Mouse (Mus musculus) MEL (cell line): Measurements from ENCODE around the gene Prrx2. TPM values are rescaled to one million over a fixed set of nuclear protein-coding genes. Genes with fewer than 3 reads are reported as not detected.

Source experiments
- DNase-seq: peaks from one replicate; pipeline ENCODE4 v3.0.0; 2011; ENCODE audit warnings: low read depth, low spot score
- H3K27ac ChIP-seq: 2 replicates; pipeline ENCODE4 v1.5.1; 2012; ENCODE audit warnings: low read depth, mild to moderate bottlenecking, control low read depth, low read length, moderate library complexity; ENCODE audit not compliant: control insufficient read depth
- H3K27me3 ChIP-seq, 2 experiments: fragments of 150-350 bp in 1 of 2; sonication (generic) in 1 of 2; 2 replicates each; pipeline ENCODE4 v1.6.1; 2012; ENCODE audit warnings: low read length in 2 of 2, mild to moderate bottlenecking in 2 of 2, improper control_type of control experiment in 1 of 2, moderate library complexity in 1 of 2; ENCODE audit not compliant: insufficient read depth in 2 of 2, control insufficient read depth in 1 of 2
- H3K36me3 ChIP-seq, 2 experiments: 2 replicates each; pipeline ENCODE4 v1.6.1; 2012 to 2014; ENCODE audit warnings: low read length in 2 of 2, improper control_type of control experiment in 1 of 2, inconsistent platforms in 1 of 2, mild to moderate bottlenecking in 1 of 2; ENCODE audit not compliant: insufficient read depth in 2 of 2, control insufficient read depth in 1 of 2
- H3K4me1 ChIP-seq, 2 experiments: fragments of 150-350 bp in 1 of 2; sonication (generic) in 1 of 2; 2 replicates each; pipeline ENCODE4 v1.6.1; 2012; ENCODE audit warnings: low read length in 2 of 2, improper control_type of control experiment in 1 of 2, mild to moderate bottlenecking in 1 of 2; ENCODE audit not compliant: insufficient read depth in 2 of 2, control insufficient read depth in 1 of 2
- H3K4me3 ChIP-seq, 2 experiments: fragments of 150-350 bp in 1 of 2; sonication (generic) in 1 of 2; 2 replicates each; pipeline ENCODE4 v1.5.1; 2012; ENCODE audit warnings: low read depth in 2 of 2, low read length in 2 of 2, mild to moderate bottlenecking in 2 of 2, moderate library complexity in 2 of 2, control low read depth in 1 of 2, improper control_type of control experiment in 1 of 2; ENCODE audit not compliant: control insufficient read depth in 1 of 2, insufficient read depth in 1 of 2
- H3K79me2 ChIP-seq: 2 replicates; pipeline ENCODE4 v1.6.1; 2012; ENCODE audit warnings: mild to moderate bottlenecking, low read length, moderate library complexity; ENCODE audit not compliant: control insufficient read depth, poor library complexity, insufficient read depth
- H3K9ac ChIP-seq: 2 replicates; pipeline ENCODE4 v1.6.1; 2012; ENCODE audit warnings: low read depth, mild to moderate bottlenecking, control low read depth, low read length, moderate library complexity; ENCODE audit not compliant: control insufficient read depth, poor library complexity, severe bottlenecking
- H3K9me3 ChIP-seq: fragments of 150-350 bp; sonication (generic); replicated peaks from 2 replicates; pipeline ENCODE4 v1.6.1; 2012; ENCODE audit warnings: mild to moderate bottlenecking, low read length, improper control_type of control experiment, moderate library complexity; ENCODE audit not compliant: insufficient read depth
- CHD1 ChIP-seq: IDR thresholded peaks from 2 replicates; pipeline ENCODE4 v1.6.1; 2012; ENCODE audit warnings: low read depth, mild to moderate bottlenecking, inconsistent platforms, low read length, improper control_type of control experiment
- CTCF ChIP-seq, 3 experiments: IDR thresholded peaks in 2 of 3; conservative IDR thresholded peaks in 1 of 3; 2 replicates each; pipeline ENCODE4 v1.5.1; 2011 to 2012; ENCODE audit warnings: low read length in 3 of 3, low read depth in 2 of 3, mild to moderate bottlenecking in 2 of 3, improper control_type of control experiment in 1 of 3, inconsistent platforms in 1 of 3, mixed read lengths in 1 of 3, moderate library complexity in 1 of 3; ENCODE audit not compliant: control insufficient read depth in 1 of 3, insufficient read depth in 1 of 3, poor library complexity in 1 of 3, severe bottlenecking in 1 of 3
- ELF1 ChIP-seq: IDR thresholded peaks from 2 replicates; pipeline ENCODE4 v1.6.1; 2014; ENCODE audit warnings: low read depth, mild to moderate bottlenecking, inconsistent platforms, low read length, improper control_type of control experiment, moderate library complexity
- ETS1 ChIP-seq: IDR thresholded peaks from 2 replicates; pipeline ENCODE4 v1.6.1; 2012; ENCODE audit warnings: low read depth, mild to moderate bottlenecking, inconsistent platforms, low read length, improper control_type of control experiment, moderate library complexity
- HCFC1 ChIP-seq: IDR thresholded peaks from 2 replicates; pipeline ENCODE4 v1.6.1; 2012; ENCODE audit warnings: low read depth, mild to moderate bottlenecking, inconsistent platforms, low read length, improper control_type of control experiment, moderate library complexity
- MAZ ChIP-seq: IDR thresholded peaks from 2 replicates; pipeline ENCODE4 v1.6.1; 2012; ENCODE audit warnings: low read depth, mild to moderate bottlenecking, inconsistent platforms, low read length, improper control_type of control experiment
- MEF2A ChIP-seq: IDR thresholded peaks from 2 replicates; pipeline ENCODE4 v1.6.1; 2014; ENCODE audit warnings: low read depth, mild to moderate bottlenecking, inconsistent platforms, low read length, improper control_type of control experiment; ENCODE audit not compliant: poor library complexity, insufficient replicate concordance, severe bottlenecking; ENCODE audit errors: extremely low read depth
- RCOR1 ChIP-seq: IDR thresholded peaks from 2 replicates; pipeline ENCODE4 v1.6.1; 2012; ENCODE audit warnings: low read depth, mild to moderate bottlenecking, inconsistent platforms, low read length, improper control_type of control experiment
- SMC3 ChIP-seq: IDR thresholded peaks from 2 replicates; pipeline ENCODE4 v1.6.1; 2011; ENCODE audit warnings: low read depth, low read length, improper control_type of control experiment
- TAL1 ChIP-seq: IDR thresholded peaks from 2 replicates; pipeline ENCODE4 v1.6.1; 2012; ENCODE audit warnings: mild to moderate bottlenecking, inconsistent platforms, low read length, moderate library complexity, mixed read lengths
- ZC3H11A ChIP-seq: IDR thresholded peaks from 2 replicates; pipeline ENCODE4 v1.6.1; 2012; ENCODE audit warnings: low read depth, mild to moderate bottlenecking, inconsistent platforms, low read length, improper control_type of control experiment
- ZMIZ1 ChIP-seq: IDR thresholded peaks from 2 replicates; pipeline ENCODE4 v1.6.1; 2012; ENCODE audit warnings: low read depth, mild to moderate bottlenecking, inconsistent platforms, low read length, improper control_type of control experiment, moderate library complexity
- polyA plus RNA-seq, 2 experiments: library from polyadenylated mRNA; stranded (reverse) in 1 of 2; unstranded in 1 of 2; fragments of >175 nt in 1 of 2; fragments of >200 nt in 1 of 2; gene quantifications; 2 replicates each; pipeline versions ENCODE4 v1.2.1 to v1.2.4; 2012; ENCODE audit warnings: low replicate concordance in 2 of 2, low read depth in 1 of 2; ENCODE audit not compliant: insufficient read length in 2 of 2, insufficient read depth in 1 of 2, missing spikeins in 1 of 2
- total RNA-seq: library from RNA; depleted of rRNA; stranded (reverse); fragments of 300-350 nt; gene quantifications from 2 replicates; pipeline ENCODE4 v1.2.3, GENCODE M21; 2012

The Prrx2 gene
- total and polyA plus RNA-seq, 3 experiments: not detected

DNA sequence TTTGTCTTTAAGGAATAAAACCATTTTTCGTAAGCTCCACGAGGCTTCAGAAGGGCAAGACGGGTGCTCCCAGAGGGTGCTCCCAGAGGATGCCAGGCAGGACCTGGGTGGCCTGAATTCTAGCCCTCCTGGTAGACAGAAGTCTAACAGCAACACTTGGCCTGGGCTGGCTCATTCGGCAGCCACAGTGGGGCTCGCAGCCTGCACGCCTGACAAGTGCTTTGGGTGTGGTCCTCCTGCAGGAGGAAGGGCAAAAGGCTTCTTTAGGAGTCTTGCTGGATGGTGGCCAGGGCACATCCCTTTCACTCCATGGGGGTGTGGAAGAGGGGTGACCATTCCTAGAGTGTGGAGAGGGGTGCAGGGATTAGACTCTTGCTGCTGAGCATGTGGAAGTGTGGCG, 46.4 kb downstream of the Prrx2 start:
- TF ChIP-seq MEF2A (no peak), SMC3 (no peak), ETS1 (no peak), ZMIZ1 (no peak), TAL1 (no peak)
- H3K79me2 ChIP-seq: no peaks in the 10 kb centered on the region
- DNase-seq: no peak
- no peaks in the 10 kb centered on the region for H3K9me3 ChIP-seq
- no peaks in the 10 kb centered on the region for H3K36me3 ChIP-seq
- no peaks in the 10 kb centered on the region for H3K4me1 ChIP-seq
- H3K4me3 ChIP-seq: no peak overlapping the region
- H3K27me3 ChIP-seq: peaks cover 0 to under 1% of the 10 kb centered on the region in 2 experiments; a peak in 1 of 4 replicates
- no peak overlapping the region for H3K9ac ChIP-seq
- H3K27ac ChIP-seq: no peak overlapping the region

DNA sequence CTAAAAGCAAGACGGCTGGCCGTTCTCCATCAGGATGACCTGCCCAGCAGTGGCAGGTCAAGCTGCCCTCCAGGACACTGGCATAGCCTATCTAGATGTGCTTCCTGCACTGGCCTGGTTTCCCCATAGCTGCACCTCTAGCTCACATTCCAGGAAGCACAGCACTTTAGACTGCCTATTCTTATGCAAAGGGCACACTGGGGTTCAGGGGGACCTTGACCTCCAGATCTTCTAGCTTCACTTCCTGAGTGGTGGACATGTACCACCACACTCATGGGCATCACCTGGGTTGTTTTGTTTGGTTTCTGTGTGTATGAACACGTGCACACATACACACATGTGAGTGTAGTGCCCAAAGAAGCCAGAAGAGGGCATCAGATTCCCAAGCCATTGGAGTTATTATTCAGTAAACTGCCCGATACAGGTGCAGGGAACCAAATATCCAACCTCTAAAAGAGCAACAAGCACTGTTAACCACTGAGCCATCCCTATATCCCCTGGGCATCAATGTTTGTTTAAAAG, 50.1 kb downstream of the Prrx2 start:
- Histone ChIP-seq H3K36me3 (no peaks in the 10 kb centered on the region), H3K4me3 (no peak overlapping the region), H3K9me3 (no peaks in the 10 kb centered on the region), H3K27me3 (peaks cover 6 to 12% of the 10 kb centered on the region in 2 experiments), H3K9ac (no peak overlapping the region), H3K79me2 (no peaks in the 10 kb centered on the region), H3K4me1 (no peaks in the 10 kb centered on the region), H3K27ac (no peak overlapping the region)
- TF ChIP-seq ZC3H11A (no peak), CTCF (IDR thresholded peaks at IDR 0.05 in 2 of 3, conservative IDR thresholded peaks at IDR 0.05 in 1 of 3; ENCODE audit: control insufficient read depth in 1 of 3, insufficient read depth in 1 of 3, low read depth in 2 of 3, low read length in 3 of 3, poor library complexity in 1 of 3, severe bottlenecking in 1 of 3) (peak in 2 of 3 experiments; percentile 25 to 27; a peak in 4 of 6 replicates), SMC3 (0 out of 2 replicates have a peak, but pooled peaks have one; percentile 7), ELF1 (no peak), HCFC1 (no peak), CHD1 (no peak), MAZ (no peak)
- DNase-seq: peak; percentile 11

DNA sequence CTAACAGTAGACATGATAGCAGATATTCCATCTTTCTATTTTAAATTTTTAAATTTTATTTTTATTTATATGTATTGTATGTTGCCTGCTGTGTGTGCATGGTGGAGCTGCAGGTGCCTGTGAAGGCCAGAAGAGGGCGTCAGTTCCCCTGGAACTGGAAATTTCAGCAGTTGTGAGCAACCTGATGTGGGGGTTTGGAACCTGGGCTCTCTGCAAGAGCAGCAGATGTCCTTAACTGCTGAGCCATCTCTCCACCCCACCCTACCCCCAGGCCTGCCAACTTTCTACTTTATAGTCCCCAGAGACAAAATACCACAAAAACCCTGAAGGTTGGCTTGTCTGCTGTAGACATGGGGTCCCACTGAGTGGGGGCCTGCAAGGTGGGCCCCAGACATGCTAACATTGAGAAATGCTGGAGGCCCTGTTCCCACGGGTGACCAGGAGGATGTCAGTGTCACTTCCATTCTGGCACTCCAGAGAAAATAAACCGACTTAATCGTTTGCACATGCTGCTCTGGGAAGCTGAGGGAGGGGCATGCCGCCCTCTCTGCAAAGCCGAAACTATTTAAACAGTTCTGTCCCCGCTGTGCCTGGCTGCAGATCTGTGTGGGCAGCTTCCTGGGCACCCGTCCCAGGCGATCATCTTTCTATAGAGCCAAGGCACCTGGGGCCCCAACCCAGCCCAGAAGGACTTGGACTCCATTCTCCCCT, 50.8 kb downstream of the Prrx2 start:
- TF ChIP-seq RCOR1 (no peak), CTCF (IDR thresholded peaks at IDR 0.05 in 2 of 3, conservative IDR thresholded peaks at IDR 0.05 in 1 of 3; ENCODE audit: control insufficient read depth in 1 of 3, insufficient read depth in 1 of 3, low read depth in 2 of 3, low read length in 3 of 3, poor library complexity in 1 of 3, severe bottlenecking in 1 of 3) (peak in 1 of 3 experiments; percentile 34; a peak in 3 of 6 replicates)
- Histone ChIP-seq H3K9ac (no peak overlapping the region), H3K79me2 (no peaks in the 10 kb centered on the region), H3K36me3 (no peaks in the 10 kb centered on the region), H3K9me3 (no peaks in the 10 kb centered on the region), H3K27ac (no peak overlapping the region), H3K27me3 (peaks cover 6 to 12% of the 10 kb centered on the region in 2 experiments), H3K4me3 (no peak overlapping the region), H3K4me1 (no peaks in the 10 kb centered on the region)
- no peak for DNase-seq
